Mouse (Mus musculus): ENCODE measurements around the gene Arsa.

GRCm38 (mm10) chr15:89428136-89428790, 49.0 kb downstream of the Arsa start:
- TF ChIP-seq POLR2A (IDR thresholded peaks at IDR 0.05; ENCODE audit: insufficient read depth, low read length) (no peak), CTCF (IDR thresholded peaks at IDR 0.05; ENCODE audit: low read depth, low read length) (no peak), EP300 (IDR thresholded peaks at IDR 0.05; ENCODE audit: insufficient read depth, low read depth, low read length) (no peak)

All from ES-Bruce4 (cell line).